Mouse (Mus musculus): ENCODE measurements at regions not wholly inside any gene's neighbourhood (a gene's known extent, or its start where the extent isn't known, plus 50 kb on each side); places are given as distances from the start of the nearest gene placed in this dataset.
"Not testable (repeated sequence)": the region's sequence is repeated elsewhere in the genome, so short reads cannot be mapped to it uniquely, and the experiment has no call there.

- WGBS: 75% methylated on average over 2 of the region's 2 CpGs
- no peak for ATAC-seq
- H3K4me2 ChIP-seq (ENCODE audit: low read length): no peak overlapping the region
Observed at GRCm38 (mm10) chr6:20641851-20642250, 573.5 kb upstream of the Kcnd2 start.

GRCm38 (mm10) chr6:20657042-20657441 is 558.3 kb upstream of the Kcnd2 start:
- Histone ChIP-seq H3K27ac (ENCODE audit: low read length) (no peak overlapping the region), H3K4me3 (replicated peaks; ENCODE audit: low read length) (no peak overlapping the region), H3K4me2 (ENCODE audit: low read length) (no peak overlapping the region), H3K4me1 (replicated peaks; ENCODE audit: control insufficient read depth, insufficient read depth, low read length) (no peaks in the 10 kb centered on the region), H3K36me3 (ENCODE audit: control insufficient read depth, insufficient read depth) (no peaks in the 10 kb centered on the region), H3K9ac (replicated peaks; ENCODE audit: low read depth, low read length) (no peak overlapping the region), H3K9me3 (ENCODE audit: control insufficient read depth, low read length) (no peaks in the 10 kb centered on the region), H3K27me3 (replicated peaks; ENCODE audit: control insufficient read depth, insufficient read depth, low read length) (no peaks in the 10 kb centered on the region)
- 75% methylated on average over 1 of the region's 1 CpGs for WGBS
- ATAC-seq: no peak

More at GRCm38 (mm10) chr6:20641851-20642250, 573.5 kb upstream of the Kcnd2 start:
- Histone ChIP-seq H3K9ac (replicated peaks; ENCODE audit: low read depth, low read length) (no peak overlapping the region), H3K9me3 (ENCODE audit: control insufficient read depth, low read length) (no peaks in the 10 kb centered on the region), H3K36me3 (ENCODE audit: control insufficient read depth, insufficient read depth) (no peaks in the 10 kb centered on the region), H3K4me3 (replicated peaks; ENCODE audit: low read length) (no peak overlapping the region), H3K4me1 (replicated peaks; ENCODE audit: control insufficient read depth, insufficient read depth, low read length) (no peaks in the 10 kb centered on the region), H3K27ac (ENCODE audit: low read length) (no peak overlapping the region), H3K27me3 (replicated peaks; ENCODE audit: control insufficient read depth, insufficient read depth, low read length) (no peaks in the 10 kb centered on the region)

- H3K4me1 ChIP-seq (replicated peaks; ENCODE audit: control insufficient read depth, insufficient read depth, low read length): no peaks in the 10 kb centered on the region
- no peaks in the 10 kb centered on the region for H3K9me3 ChIP-seq (ENCODE audit: control insufficient read depth, low read length)
- no peak overlapping the region for H3K4me3 ChIP-seq (replicated peaks; ENCODE audit: low read length)
- no peaks in the 10 kb centered on the region for H3K27me3 ChIP-seq (replicated peaks; ENCODE audit: control insufficient read depth, insufficient read depth, low read length)
- no peak overlapping the region for H3K27ac ChIP-seq (ENCODE audit: low read length)
- H3K4me2 ChIP-seq (ENCODE audit: low read length): no peak overlapping the region
- no peaks in the 10 kb centered on the region for H3K36me3 ChIP-seq (ENCODE audit: control insufficient read depth, insufficient read depth)
- WGBS: 55% methylated on average over 1 of the region's 1 CpGs
- H3K9ac ChIP-seq (replicated peaks; ENCODE audit: low read depth, low read length): no peak overlapping the region
- ATAC-seq: no peak
Observed at GRCm38 (mm10) chr6:20673219-20673618, 542.1 kb upstream of the Kcnd2 start.

GRCm38 (mm10) chr6:20686447-20687238 is 528.7 kb upstream of the Kcnd2 start:
- H3K27ac ChIP-seq (ENCODE audit: low read length); H3K4me1 ChIP-seq (replicated peaks; ENCODE audit: control insufficient read depth, insufficient read depth, low read length); H3K27me3 ChIP-seq (replicated peaks; ENCODE audit: control insufficient read depth, insufficient read depth, low read length); ATAC-seq; H3K4me3 ChIP-seq (replicated peaks; ENCODE audit: low read length); H3K36me3 ChIP-seq (ENCODE audit: control insufficient read depth, insufficient read depth); H3K4me2 ChIP-seq (ENCODE audit: low read length); H3K9ac ChIP-seq (replicated peaks; ENCODE audit: low read depth, low read length); H3K9me3 ChIP-seq (ENCODE audit: control insufficient read depth, low read length): not testable (repeated sequence)
- WGBS: 48% methylated on average over 4 of the region's 4 CpGs

- not testable (repeated sequence) for H3K4me3 ChIP-seq (replicated peaks; ENCODE audit: low read length)
Observed at GRCm38 (mm10) chr6:20687239-20687575, 528.1 kb upstream of the Kcnd2 start.

GRCm38 (mm10) chr6:20725948-20726347 is 489.4 kb upstream of the Kcnd2 start:
- no peaks in the 10 kb centered on the region for H3K9me3 ChIP-seq (ENCODE audit: control insufficient read depth, low read length)
- H3K4me3 ChIP-seq (replicated peaks; ENCODE audit: low read length): no peak overlapping the region
- no peaks in the 10 kb centered on the region for H3K4me1 ChIP-seq (replicated peaks; ENCODE audit: control insufficient read depth, insufficient read depth, low read length)
- no peak overlapping the region for H3K27ac ChIP-seq (ENCODE audit: low read length)
- no peaks in the 10 kb centered on the region for H3K36me3 ChIP-seq (ENCODE audit: control insufficient read depth, insufficient read depth)
- H3K4me2 ChIP-seq (ENCODE audit: low read length): no peak overlapping the region
- no peaks in the 10 kb centered on the region for H3K27me3 ChIP-seq (replicated peaks; ENCODE audit: control insufficient read depth, insufficient read depth, low read length)
- 82% methylated on average over 1 of the region's 1 CpGs for WGBS
- no peak overlapping the region for H3K9ac ChIP-seq (replicated peaks; ENCODE audit: low read depth, low read length)
- no peak for ATAC-seq

More at GRCm38 (mm10) chr6:20687239-20687575, 528.1 kb upstream of the Kcnd2 start:
- not testable (repeated sequence) for H3K4me2 ChIP-seq (ENCODE audit: low read length); H3K4me1 ChIP-seq (replicated peaks; ENCODE audit: control insufficient read depth, insufficient read depth, low read length); ATAC-seq; H3K36me3 ChIP-seq (ENCODE audit: control insufficient read depth, insufficient read depth); H3K27ac ChIP-seq (ENCODE audit: low read length); H3K9ac ChIP-seq (replicated peaks; ENCODE audit: low read depth, low read length); H3K27me3 ChIP-seq (replicated peaks; ENCODE audit: control insufficient read depth, insufficient read depth, low read length); H3K9me3 ChIP-seq (ENCODE audit: control insufficient read depth, low read length)
- 39% methylated on average over 1 of the region's 1 CpGs for WGBS

- Histone ChIP-seq H3K4me1 (replicated peaks; ENCODE audit: control insufficient read depth, insufficient read depth, low read length) (no peaks in the 10 kb centered on the region), H3K4me2 (ENCODE audit: low read length) (no peak overlapping the region), H3K4me3 (replicated peaks; ENCODE audit: low read length) (no peak overlapping the region), H3K36me3 (ENCODE audit: control insufficient read depth, insufficient read depth) (no peaks in the 10 kb centered on the region), H3K27me3 (replicated peaks; ENCODE audit: control insufficient read depth, insufficient read depth, low read length) (no peaks in the 10 kb centered on the region), H3K9me3 (ENCODE audit: control insufficient read depth, low read length) (no peaks in the 10 kb centered on the region), H3K9ac (replicated peaks; ENCODE audit: low read depth, low read length) (no peak overlapping the region), H3K27ac (ENCODE audit: low read length) (no peak overlapping the region)
- ATAC-seq: no peak
Observed at GRCm38 (mm10) chr6:20739095-20739494, 476.2 kb upstream of the Kcnd2 start.

GRCm38 (mm10) chr6:20740406-20740805 is 474.9 kb upstream of the Kcnd2 start:
- H3K27me3 ChIP-seq (replicated peaks; ENCODE audit: control insufficient read depth, insufficient read depth, low read length): no peaks in the 10 kb centered on the region
- no peaks in the 10 kb centered on the region for H3K36me3 ChIP-seq (ENCODE audit: control insufficient read depth, insufficient read depth)
- no peak overlapping the region for H3K9ac ChIP-seq (replicated peaks; ENCODE audit: low read depth, low read length)
- H3K9me3 ChIP-seq (ENCODE audit: control insufficient read depth, low read length): no peaks in the 10 kb centered on the region
- 66% methylated on average over 1 of the region's 1 CpGs for WGBS
- no peak overlapping the region for H3K4me2 ChIP-seq (ENCODE audit: low read length)
- H3K4me3 ChIP-seq (replicated peaks; ENCODE audit: low read length): no peak overlapping the region
- no peaks in the 10 kb centered on the region for H3K4me1 ChIP-seq (replicated peaks; ENCODE audit: control insufficient read depth, insufficient read depth, low read length)
- H3K27ac ChIP-seq (ENCODE audit: low read length): no peak overlapping the region
- no peak for ATAC-seq

- Histone ChIP-seq H3K4me3 (replicated peaks; ENCODE audit: low read length) (no peak overlapping the region), H3K27me3 (replicated peaks; ENCODE audit: control insufficient read depth, insufficient read depth, low read length) (no peaks in the 10 kb centered on the region), H3K36me3 (ENCODE audit: control insufficient read depth, insufficient read depth) (no peaks in the 10 kb centered on the region), H3K9ac (replicated peaks; ENCODE audit: low read depth, low read length) (no peak overlapping the region), H3K4me1 (replicated peaks; ENCODE audit: control insufficient read depth, insufficient read depth, low read length) (no peaks in the 10 kb centered on the region), H3K9me3 (ENCODE audit: control insufficient read depth, low read length) (no peaks in the 10 kb centered on the region), H3K27ac (ENCODE audit: low read length) (no peak overlapping the region), H3K4me2 (ENCODE audit: low read length) (no peak overlapping the region)
- no peak for ATAC-seq
- WGBS: 63% methylated on average over 1 of the region's 1 CpGs
Observed at GRCm38 (mm10) chr6:20741240-20741639, 474.1 kb upstream of the Kcnd2 start.

- H3K9ac ChIP-seq (replicated peaks; ENCODE audit: low read depth, low read length): no peak overlapping the region
- H3K4me2 ChIP-seq (ENCODE audit: low read length): no peak overlapping the region
- no peak overlapping the region for H3K4me3 ChIP-seq (replicated peaks; ENCODE audit: low read length)
- no peak overlapping the region for H3K27ac ChIP-seq (ENCODE audit: low read length)
- no peaks in the 10 kb centered on the region for H3K4me1 ChIP-seq (replicated peaks; ENCODE audit: control insufficient read depth, insufficient read depth, low read length)
- H3K36me3 ChIP-seq (ENCODE audit: control insufficient read depth, insufficient read depth): no peaks in the 10 kb centered on the region
- no peaks in the 10 kb centered on the region for H3K27me3 ChIP-seq (replicated peaks; ENCODE audit: control insufficient read depth, insufficient read depth, low read length)
- ATAC-seq: no peak
- no peaks in the 10 kb centered on the region for H3K9me3 ChIP-seq (ENCODE audit: control insufficient read depth, low read length)
Observed at GRCm38 (mm10) chr6:20757240-20757639, 458.1 kb upstream of the Kcnd2 start.

All from forebrain, embryonic 16.5 days (tissue).